Mouse (Mus musculus) bone marrow macrophage, adult 2 months (primary cell): Measurements from ENCODE around the gene Atl2.

Source experiments
- CTCF ChIP-seq: IDR thresholded peaks from 2 replicates; pipeline ENCODE4 v1.5.1; 2012; ENCODE audit warnings: low read depth, mild to moderate bottlenecking, low read length, moderate library complexity
- POLR2A ChIP-seq: IDR thresholded peaks from 2 replicates; pipeline ENCODE4 v1.6.1; 2012; ENCODE audit warnings: mild to moderate bottlenecking, low read depth, low read length, borderline replicate concordance

DNA sequence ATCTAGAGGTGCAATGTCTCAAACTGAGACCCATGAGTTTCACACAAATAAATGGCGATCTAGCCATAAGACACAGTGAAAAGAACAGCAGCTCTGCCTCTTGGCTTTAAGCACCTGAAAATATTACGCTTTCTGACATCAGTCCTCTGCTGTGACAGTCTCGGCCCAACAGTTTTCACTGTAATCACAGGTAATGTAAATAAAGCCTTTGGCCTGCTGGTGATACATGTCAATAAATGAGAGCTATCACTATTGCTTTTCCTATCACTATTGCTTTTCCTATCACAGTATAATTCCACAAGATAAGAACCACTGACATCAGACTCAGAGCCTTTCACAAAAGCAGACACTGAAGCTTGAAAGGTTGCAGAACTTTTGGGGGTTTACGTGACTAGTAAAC, 8.7 kb upstream of the Atl2 start:
- TF ChIP-seq POLR2A, result no peak
- TF ChIP-seq CTCF, result no peak
